Mouse (Mus musculus): ENCODE results near the gene Exoc6. TPM values are rescaled to one million over a fixed set of nuclear protein-coding genes. Genes with fewer than 3 reads are reported as not detected.

The Exoc6 gene
- total and polyA plus RNA-seq, 3 experiments = 30.2 to 41.2 TPM; not detected in 1

- H3K79me2 ChIP-seq (ENCODE audit: control insufficient read depth, insufficient read depth, low read length, poor library complexity) = no peaks in the 10 kb centered on the region
- H3K9ac ChIP-seq (ENCODE audit: control insufficient read depth, low read depth, low read length, poor library complexity, severe bottlenecking) = no peak overlapping the region
- TF ChIP-seq MAFK (IDR thresholded peaks at IDR 0.05; ENCODE audit: borderline replicate concordance, low read depth, low read length) = no peak
- no peaks in the 10 kb centered on the region for H3K9me3 ChIP-seq (replicated peaks; ENCODE audit: insufficient read depth, low read length)
- H3K36me3 ChIP-seq (ENCODE audit: control insufficient read depth in 1 of 2, insufficient read depth in 2 of 2, low read length in 2 of 2) = no peaks in the 10 kb centered on the region
- DNase-seq (ENCODE audit: low read depth, low spot score) = no peak
- no peak overlapping the region for H3K4me3 ChIP-seq (ENCODE audit: control insufficient read depth in 1 of 2, insufficient read depth in 1 of 2, low read depth in 2 of 2, low read length in 2 of 2)
- H3K4me1 ChIP-seq (ENCODE audit: control insufficient read depth in 1 of 2, insufficient read depth in 2 of 2, low read length in 2 of 2) = no peaks in the 10 kb centered on the region
- H3K27me3 ChIP-seq (ENCODE audit: control insufficient read depth in 1 of 2, insufficient read depth in 2 of 2, low read length in 2 of 2) = no peaks in the 10 kb centered on the region
- H3K27ac ChIP-seq (ENCODE audit: control insufficient read depth, low read depth, low read length) = no peak overlapping the region
Measured at GRCm38 (mm10) chr19:37695146-37695545, 144.9 kb downstream of the Exoc6 start.

GRCm38 (mm10) chr19:37695762-37696602 is 145.8 kb downstream of the Exoc6 start:
- TF ChIP-seq TAL1 (IDR thresholded peaks at IDR 0.05; ENCODE audit: low read length) = no peak
- TF ChIP-seq CTCF (IDR thresholded peaks at IDR 0.05 in 2 of 3, conservative IDR thresholded peaks at IDR 0.05 in 1 of 3; ENCODE audit: control insufficient read depth in 1 of 3, insufficient read depth in 1 of 3, low read depth in 2 of 3, low read length in 3 of 3, poor library complexity in 1 of 3, severe bottlenecking in 1 of 3) = no peak
- no peak for TF ChIP-seq GATA1 (IDR thresholded peaks at IDR 0.05; ENCODE audit: low read depth, low read length)
- TF ChIP-seq MYC (IDR thresholded peaks at IDR 0.05; ENCODE audit: low read depth, low read length) = no peak
- no peak for TF ChIP-seq RCOR1 (IDR thresholded peaks at IDR 0.05; ENCODE audit: low read depth, low read length)
- no peak for TF ChIP-seq KAT2A (conservative IDR thresholded peaks at IDR 0.05; ENCODE audit: low read depth, low read length)
- TF ChIP-seq TCF12 (IDR thresholded peaks at IDR 0.05; ENCODE audit: low read depth, low read length) = no peak
- TF ChIP-seq JUND (IDR thresholded peaks at IDR 0.05; ENCODE audit: low read depth, low read length) = no peak
- TF ChIP-seq CHD2 (IDR thresholded peaks at IDR 0.05; ENCODE audit: low read length) = no peak
- H3K9me3 ChIP-seq (replicated peaks; ENCODE audit: insufficient read depth, low read length) = no peaks in the 10 kb centered on the region
- H3K79me2 ChIP-seq (ENCODE audit: control insufficient read depth, insufficient read depth, low read length, poor library complexity) = no peaks in the 10 kb centered on the region
- no peaks in the 10 kb centered on the region for H3K4me1 ChIP-seq (ENCODE audit: control insufficient read depth in 1 of 2, insufficient read depth in 2 of 2, low read length in 2 of 2)
- no peak overlapping the region for H3K27ac ChIP-seq (ENCODE audit: control insufficient read depth, low read depth, low read length)
- H3K9ac ChIP-seq (ENCODE audit: control insufficient read depth, low read depth, low read length, poor library complexity, severe bottlenecking) = no peak overlapping the region
- no peaks in the 10 kb centered on the region for H3K36me3 ChIP-seq (ENCODE audit: control insufficient read depth in 1 of 2, insufficient read depth in 2 of 2, low read length in 2 of 2)
- no peak overlapping the region for H3K4me3 ChIP-seq (ENCODE audit: control insufficient read depth in 1 of 2, insufficient read depth in 1 of 2, low read depth in 2 of 2, low read length in 2 of 2)
- DNase-seq (ENCODE audit: low read depth, low spot score) = no peak
- H3K27me3 ChIP-seq (ENCODE audit: control insufficient read depth in 1 of 2, insufficient read depth in 2 of 2, low read length in 2 of 2) = no peaks in the 10 kb centered on the region

- H3K27ac ChIP-seq (ENCODE audit: control insufficient read depth, low read depth, low read length) = no peak overlapping the region
- TF ChIP-seq CHD1 (IDR thresholded peaks at IDR 0.05; ENCODE audit: low read depth, low read length) (no peak), GABPA (IDR thresholded peaks at IDR 0.05; ENCODE audit: low read depth, low read length) (no peak), MXI1 (IDR thresholded peaks at IDR 0.05; ENCODE audit: low read depth, low read length) (no peak), MAZ (IDR thresholded peaks at IDR 0.05; ENCODE audit: low read depth, low read length) (no peak), MYC (IDR thresholded peaks at IDR 0.05; ENCODE audit: low read depth, low read length) (no peak), TBP (IDR thresholded peaks at IDR 0.05; ENCODE audit: low read depth, low read length) (no peak), KAT2A (conservative IDR thresholded peaks at IDR 0.05; ENCODE audit: low read depth, low read length) (no peak), CTCF (IDR thresholded peaks at IDR 0.05 in 2 of 3, conservative IDR thresholded peaks at IDR 0.05 in 1 of 3; ENCODE audit: control insufficient read depth in 1 of 3, insufficient read depth in 1 of 3, low read depth in 2 of 3, low read length in 3 of 3, poor library complexity in 1 of 3, severe bottlenecking in 1 of 3) (no peak), TAL1 (IDR thresholded peaks at IDR 0.05; ENCODE audit: low read length) (no peak), JUND (IDR thresholded peaks at IDR 0.05; ENCODE audit: low read depth, low read length) (no peak), GATA1 (IDR thresholded peaks at IDR 0.05; ENCODE audit: low read depth, low read length) (no peak), MEF2A (IDR thresholded peaks at IDR 0.05; ENCODE audit: extremely low read depth, insufficient replicate concordance, low read depth, low read length, poor library complexity, severe bottlenecking) (no peak), POLR2A (IDR thresholded peaks at IDR 0.05; ENCODE audit: control insufficient read depth in 1 of 2, insufficient read depth in 1 of 2, low read depth in 1 of 2, low read length in 2 of 2, poor library complexity in 1 of 2) (no peak)
- H3K9me3 ChIP-seq (replicated peaks; ENCODE audit: insufficient read depth, low read length) = no peaks in the 10 kb centered on the region
- no peaks in the 10 kb centered on the region for H3K36me3 ChIP-seq (ENCODE audit: control insufficient read depth in 1 of 2, insufficient read depth in 2 of 2, low read length in 2 of 2)
- H3K27me3 ChIP-seq (ENCODE audit: control insufficient read depth in 1 of 2, insufficient read depth in 2 of 2, low read length in 2 of 2) = no peaks in the 10 kb centered on the region
- no peak overlapping the region for H3K9ac ChIP-seq (ENCODE audit: control insufficient read depth, low read depth, low read length, poor library complexity, severe bottlenecking)
- H3K79me2 ChIP-seq (ENCODE audit: control insufficient read depth, insufficient read depth, low read length, poor library complexity) = no peaks in the 10 kb centered on the region
- DNase-seq (ENCODE audit: low read depth, low spot score) = no peak
- no peak overlapping the region for H3K4me3 ChIP-seq (ENCODE audit: control insufficient read depth in 1 of 2, insufficient read depth in 1 of 2, low read depth in 2 of 2, low read length in 2 of 2)
- H3K4me1 ChIP-seq (ENCODE audit: control insufficient read depth in 1 of 2, insufficient read depth in 2 of 2, low read length in 2 of 2) = no peaks in the 10 kb centered on the region
Measured at GRCm38 (mm10) chr19:37696603-37697334, 146.6 kb downstream of the Exoc6 start.
